Mouse (Mus musculus) thymus, postnatal 0 days (tissue): ENCODE measurements around the gene Mc3r. TPM values are rescaled to one million over a fixed set of nuclear protein-coding genes. Genes with fewer than 3 reads are reported as not detected.

Experiments used
- DNase-seq: peaks from one replicate; pipeline ENCODE4 v3.0.0-alpha.2; 2015; ENCODE audit warnings: low spot score
- polyA plus RNA-seq: library from polyadenylated mRNA; unstranded; fragments of >200 nt; fragmentation: Nextera tagmentation; extraction: Ambion mirVana; gene quantifications from 2 replicates; pipeline ENCODE4 v1.2.1, GENCODE M21; 2015

Mc3r gene
- polyA plus RNA-seq, 1 experiment from 2014 or later: not detected

DNA sequence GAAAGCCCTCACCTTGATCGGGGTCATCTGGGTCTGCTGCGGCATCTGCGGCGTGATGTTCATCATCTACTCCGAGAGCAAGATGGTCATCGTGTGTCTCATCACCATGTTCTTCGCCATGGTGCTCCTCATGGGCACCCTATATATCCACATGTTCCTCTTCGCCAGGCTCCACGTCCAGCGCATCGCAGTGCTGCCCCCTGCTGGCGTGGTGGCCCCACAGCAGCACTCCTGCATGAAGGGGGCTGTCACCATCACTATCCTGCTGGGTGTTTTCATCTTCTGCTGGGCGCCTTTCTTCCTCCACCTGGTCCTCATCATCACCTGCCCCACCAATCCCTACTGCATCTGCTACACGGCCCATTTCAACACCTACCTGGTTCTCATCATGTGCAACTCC lies 1.0 kb downstream of the Mc3r start:
- no peak for DNase-seq

GRCm38 (mm10) chr2:172256418-172256817 lies 8.1 kb downstream of the Mc3r start:
- no peak for DNase-seq

DNA sequence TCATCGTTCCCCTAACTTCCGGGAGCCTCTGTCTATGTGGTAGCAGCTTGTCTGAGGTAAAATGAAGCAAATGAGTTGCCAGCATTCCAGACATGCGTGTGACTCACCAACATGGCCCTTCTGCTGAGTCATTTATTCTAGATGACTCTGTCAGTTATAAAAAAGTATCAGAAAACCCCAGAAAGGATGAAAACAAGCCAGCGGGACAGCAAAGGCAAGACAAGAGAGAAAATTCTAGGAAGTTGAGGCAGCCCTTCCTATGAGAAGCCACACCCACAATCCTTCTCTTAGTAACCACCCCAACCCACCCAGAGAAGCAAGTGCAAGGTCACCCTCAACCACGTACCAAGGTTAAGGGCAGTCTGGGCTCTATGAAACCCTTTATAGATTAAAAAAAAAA lies 8.7 kb downstream of the Mc3r start:
- DNase-seq: no peak

- no peak for DNase-seq
These were observed 9.3 kb downstream of the Mc3r start for GRCm38 (mm10) chr2:172257471-172258065.

DNA sequence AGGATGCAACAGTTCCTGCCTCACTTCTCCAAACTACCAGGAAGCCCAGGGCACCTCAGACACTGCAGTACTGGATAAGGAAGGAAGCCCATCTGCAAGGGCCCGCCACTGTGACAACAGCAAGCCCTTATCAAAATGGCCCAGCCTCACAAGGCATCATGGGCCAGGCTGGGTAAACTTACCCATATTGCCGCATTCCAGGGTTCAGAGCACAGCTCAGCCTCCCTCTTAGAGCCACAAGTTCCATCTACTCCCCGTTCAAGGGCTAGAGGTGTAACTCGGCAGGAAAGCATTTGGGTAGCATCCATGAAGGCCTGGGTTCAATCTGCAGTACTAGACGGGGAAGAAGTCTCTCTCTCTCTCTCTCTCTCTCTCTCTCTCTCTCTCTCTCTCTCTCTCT lies 11.8 kb downstream of the Mc3r start:
- no peak for DNase-seq

- DNase-seq: no peak
These were observed 13.1 kb downstream of the Mc3r start for GRCm38 (mm10) chr2:172261441-172261840.

- no peak for DNase-seq
These were observed 14.9 kb downstream of the Mc3r start for GRCm38 (mm10) chr2:172263216-172263615.

GRCm38 (mm10) chr2:172269907-172270306 lies 21.6 kb downstream of the Mc3r start:
- DNase-seq: no peak

DNA sequence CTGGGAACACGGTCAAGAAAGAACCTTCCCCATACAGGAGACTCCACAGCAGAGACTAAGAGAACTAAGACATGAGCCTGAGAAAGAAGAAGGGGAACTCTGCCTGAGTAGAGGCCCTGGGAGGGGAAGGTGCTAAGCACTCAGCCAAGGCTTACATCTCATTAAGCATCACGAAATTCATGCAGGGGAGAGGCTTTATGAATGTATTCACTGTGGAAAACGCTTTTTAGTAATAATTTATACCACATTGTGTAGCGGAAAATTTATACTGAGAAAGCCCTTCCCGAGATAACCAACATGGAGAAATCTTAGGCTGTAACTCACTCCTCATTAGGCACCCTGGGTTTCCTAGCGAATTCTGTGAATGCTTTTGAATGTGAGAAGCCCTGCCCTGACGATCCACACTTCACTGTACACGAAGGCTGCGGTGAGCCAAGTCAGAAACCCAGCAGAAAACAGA lies 22.2 kb downstream of the Mc3r start:
- no peak for DNase-seq

- no peak for DNase-seq
These were observed 22.8 kb downstream of the Mc3r start for GRCm38 (mm10) chr2:172270974-172271697.

- no peak for DNase-seq
These were observed 26.4 kb downstream of the Mc3r start for GRCm38 (mm10) chr2:172274662-172275061.

- no peak for DNase-seq
These were observed 27.9 kb downstream of the Mc3r start for GRCm38 (mm10) chr2:172276155-172276554.

- DNase-seq: no peak
These were observed 30.7 kb downstream of the Mc3r start for GRCm38 (mm10) chr2:172278979-172279378.

DNA sequence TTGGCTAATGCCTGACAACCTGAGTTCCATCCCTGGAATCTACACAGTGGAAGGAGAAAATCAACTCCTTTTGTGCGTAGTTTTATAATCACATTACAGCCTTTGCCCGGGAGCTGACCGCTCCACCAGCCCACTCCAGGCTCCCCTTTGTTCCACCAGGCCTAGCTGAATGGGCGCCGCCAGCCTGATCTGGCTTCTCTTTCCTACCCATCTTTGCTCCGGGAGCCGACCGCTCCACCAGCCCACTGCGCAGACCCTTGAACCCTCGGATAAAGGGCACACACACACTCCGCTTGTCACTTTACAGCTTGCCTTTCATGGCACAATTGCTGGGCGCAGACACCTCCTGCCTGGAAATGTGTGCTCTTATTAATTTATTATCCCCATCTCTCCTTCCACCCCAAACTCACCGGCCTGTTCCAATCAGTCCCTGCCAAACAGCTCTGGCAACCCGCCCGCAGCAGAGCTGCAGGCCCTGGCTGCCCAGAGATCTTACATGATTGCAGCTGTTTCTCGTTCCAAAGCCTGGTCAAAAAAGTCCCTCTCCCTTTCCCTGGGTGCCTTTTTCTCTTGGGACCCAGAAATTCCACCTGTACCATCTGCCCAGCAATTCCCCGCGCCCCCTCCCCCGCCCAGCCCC lies 33.9 kb downstream of the Mc3r start:
- no peak for DNase-seq

DNA sequence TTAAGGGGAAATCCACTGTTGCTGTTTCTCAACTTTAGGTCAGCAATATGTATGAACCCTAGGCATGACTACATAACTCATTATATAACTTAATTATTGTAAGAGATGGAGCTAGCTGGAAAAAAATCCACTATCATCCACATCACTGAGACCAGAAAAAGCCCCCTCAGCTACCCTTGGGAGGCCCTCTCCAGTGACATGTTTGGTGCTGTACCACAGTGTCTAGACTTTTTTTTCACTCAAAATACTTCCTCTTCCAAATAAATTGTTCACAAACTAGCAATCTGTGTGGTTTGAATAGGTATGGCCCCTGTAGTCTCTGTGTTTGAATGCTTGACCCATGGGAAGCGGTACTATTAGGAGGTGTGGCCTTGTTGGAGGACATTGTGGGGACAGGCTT lies 39.4 kb downstream of the Mc3r start:
- DNase-seq: no peak

DNA sequence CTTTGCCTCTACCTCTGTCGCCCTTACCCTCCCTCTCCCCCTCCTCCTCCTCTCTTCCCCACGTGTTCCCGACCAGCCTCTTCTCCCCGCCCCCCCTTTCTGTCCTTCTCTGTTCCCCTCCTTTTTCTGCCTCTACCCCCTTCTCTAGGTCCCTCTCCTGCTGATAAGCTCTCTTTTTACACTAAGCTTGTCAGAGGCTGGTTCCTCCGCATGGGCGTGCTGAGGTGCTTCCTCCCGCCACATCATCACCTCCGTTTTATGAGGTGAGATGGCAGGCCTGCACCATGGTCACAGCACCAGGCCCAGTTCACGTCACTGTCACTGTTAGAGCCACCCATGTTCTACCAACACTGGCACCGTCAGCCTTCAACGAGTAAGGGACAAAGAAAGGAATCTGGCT lies 40.7 kb downstream of the Mc3r start:
- DNase-seq: no peak

GRCm38 (mm10) chr2:172289632-172290031 lies 41.3 kb downstream of the Mc3r start:
- no peak for DNase-seq

DNA sequence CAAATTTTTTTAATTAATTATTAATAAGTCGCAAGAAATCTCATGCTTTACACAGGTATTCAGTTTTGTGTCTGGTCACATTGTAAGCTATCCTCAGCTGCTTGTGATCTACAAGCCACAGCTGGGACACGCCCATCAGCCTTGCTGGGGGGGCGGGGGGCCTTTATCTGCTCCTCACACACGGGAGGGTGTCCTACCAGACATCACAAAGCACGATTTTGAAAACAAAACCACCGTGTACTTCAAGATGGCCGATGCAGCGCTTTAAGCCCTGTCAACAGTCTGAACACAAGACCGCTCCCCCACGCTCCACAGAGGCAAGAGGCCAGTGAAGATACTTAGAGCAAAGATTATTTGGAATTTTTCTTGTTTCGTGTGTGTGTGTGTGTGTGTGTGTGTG lies 42.2 kb downstream of the Mc3r start:
- DNase-seq: no peak

DNA sequence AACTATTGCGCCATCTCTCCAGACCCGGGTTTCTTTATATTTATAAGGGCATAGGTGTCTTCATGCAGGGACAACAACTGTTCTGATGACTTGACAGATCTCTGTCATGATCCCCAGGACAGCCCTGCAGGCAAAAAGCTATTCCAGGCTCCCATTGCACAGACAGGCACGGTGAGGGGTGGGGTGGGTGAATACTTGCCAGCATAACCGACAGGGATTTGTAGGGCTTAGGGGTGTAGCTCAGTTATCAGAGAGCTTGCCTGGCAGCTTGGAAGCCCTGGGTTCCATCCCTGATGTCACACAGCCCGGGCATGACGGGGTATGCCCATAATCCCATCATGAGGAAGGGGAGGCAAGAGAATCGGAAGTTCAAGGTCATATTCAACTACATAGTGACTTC lies 42.7 kb downstream of the Mc3r start:
- no peak for DNase-seq

DNA sequence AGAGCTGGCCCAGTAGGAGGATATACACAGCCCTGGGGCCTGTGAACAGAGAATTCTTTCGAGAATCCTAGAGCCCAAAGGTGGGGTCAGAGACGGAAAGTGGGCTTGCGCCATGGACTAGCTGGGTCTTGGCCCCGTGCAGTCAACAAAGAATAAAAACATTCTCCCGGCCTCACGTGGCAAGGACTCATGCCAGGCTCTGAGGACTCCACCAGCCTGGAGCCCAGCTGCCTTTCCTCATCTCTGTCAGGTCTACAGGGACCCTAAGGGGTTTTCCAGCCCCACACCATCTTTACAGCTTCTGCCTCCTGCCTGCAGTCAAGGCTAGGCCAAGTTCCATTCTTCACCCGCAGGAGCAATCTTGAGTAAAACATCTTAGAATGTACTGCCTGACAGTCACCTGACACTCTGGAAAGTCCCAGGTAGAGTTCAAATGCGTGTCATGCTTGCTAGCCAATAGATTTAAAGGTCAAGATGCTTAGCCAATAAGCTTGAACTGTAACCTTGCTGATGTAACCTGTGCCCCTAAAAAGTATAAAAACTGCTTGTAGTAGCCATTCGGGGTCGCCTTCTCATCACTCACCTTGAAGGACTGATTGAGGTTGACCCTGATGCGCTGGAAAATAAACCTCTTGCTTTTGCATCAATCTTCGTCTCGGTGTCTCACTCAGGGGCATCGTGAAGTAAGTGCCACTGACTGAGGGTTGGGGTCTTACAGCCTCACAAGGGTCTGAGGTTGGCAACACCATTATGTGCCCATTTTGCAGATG lies 43.6 kb downstream of the Mc3r start:
- DNase-seq: no peak

DNA sequence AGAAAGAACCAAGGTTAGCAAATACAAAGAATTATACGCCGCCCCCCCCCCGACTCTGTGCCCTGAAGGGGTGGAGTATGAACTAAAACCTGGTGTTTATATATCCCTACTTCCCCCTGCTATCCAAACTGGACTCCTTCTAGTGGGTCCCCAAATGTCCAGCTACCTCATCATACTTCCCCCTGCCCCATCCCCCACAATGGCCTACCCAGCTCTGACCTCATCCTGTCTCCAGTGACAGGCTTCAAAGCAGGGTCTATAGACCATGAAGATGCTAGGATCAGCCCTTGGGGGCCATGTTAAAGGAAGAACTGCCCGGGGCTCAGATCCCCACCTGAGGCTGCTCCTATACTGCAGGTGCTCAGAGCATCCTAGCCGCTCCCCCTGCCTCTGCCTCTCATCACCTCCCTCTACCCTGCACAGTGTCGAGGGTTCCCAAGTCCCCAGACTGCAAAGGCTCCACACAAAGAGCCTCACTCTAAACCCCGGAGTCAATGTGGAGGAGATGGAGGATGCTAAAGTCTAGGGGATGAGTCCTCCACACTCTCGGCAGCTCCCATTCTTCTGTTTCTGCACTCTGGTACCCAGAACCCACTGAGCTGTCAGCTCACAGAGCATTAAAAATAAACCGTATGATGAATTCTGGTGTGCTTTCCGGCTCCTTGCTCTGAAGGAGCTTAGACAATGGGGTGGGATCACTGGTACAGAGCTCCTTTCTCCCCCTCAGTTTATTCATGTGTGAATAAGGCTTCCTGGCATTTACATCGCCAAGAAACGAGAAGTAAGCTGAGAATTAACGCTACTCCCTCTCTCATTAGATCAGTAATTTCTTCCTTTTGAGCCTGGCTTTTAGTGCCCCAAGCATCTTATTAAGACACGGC lies 44.5 kb downstream of the Mc3r start:
- no peak for DNase-seq
